8 mouse cellular contexts compared by ENCODE assay signal in genomic region chr11:95366280-95366897, GRCm38 (mm10). TPM values are rescaled to one million over a fixed set of nuclear protein-coding genes. Genes with fewer than 3 reads are reported as not detected.
A peak's percentile ranks its signal among the peaks of the same experiment; 100 is the strongest.
DNase-seq lines count a peak whose midpoint lies in the region; ATAC-seq and TF ChIP-seq lines count a peak whose summit lies in the region.

No protein-coding gene starts in this region.

- no peaks in the 10 kb centered on the region for H3K9me3 ChIP-seq in kidney, embryonic 16.5 days (ENCODE audit: low read length)
- no peaks in the 10 kb centered on the region for H3K9me3 ChIP-seq in embryonic facial prominence, embryonic 14.5 days (ENCODE audit: control insufficient read depth, low read length)
- H3K9me3 ChIP-seq in hindbrain, postnatal 0 days (ENCODE audit: low read length) = no peaks in the 10 kb centered on the region

- 87% methylated on average over 6 of the region's 6 CpGs for WGBS in kidney, embryonic 16.5 days
- WGBS in embryonic facial prominence, embryonic 14.5 days = 61% methylated on average over 6 of the region's 6 CpGs
- 71% methylated on average over 6 of the region's 6 CpGs for WGBS in hindbrain, postnatal 0 days

- H3K27ac ChIP-seq in kidney, embryonic 16.5 days (ENCODE audit: low read length) = peak overlapping the region; percentile 20; the same call in 1 of the 2 replicates
- H3K27ac ChIP-seq in embryonic facial prominence, embryonic 14.5 days (replicated peaks; ENCODE audit: low read depth, low read length) = peak overlapping the region; percentile 66
- peak overlapping the region; percentile 73; the same call in 1 of the 2 replicates for H3K27ac ChIP-seq in hindbrain, postnatal 0 days

- no peak overlapping the region for H3K4me2 ChIP-seq in kidney, embryonic 16.5 days (replicated peaks; ENCODE audit: low read depth, low read length)
- no peak overlapping the region for H3K4me2 ChIP-seq in embryonic facial prominence, embryonic 14.5 days (ENCODE audit: low read depth, low read length)
- no peak overlapping the region for H3K4me2 ChIP-seq in hindbrain, postnatal 0 days (ENCODE audit: low read depth, low read length)

- DNase-seq in kidney, adult 18-20 months = no peak
- DNase-seq in embryonic facial prominence, embryonic 14.5 days (ENCODE audit: low spot score) = peak; percentile 70
- DNase-seq in hindbrain, postnatal 0 days (ENCODE audit: low spot score) = peak; percentile 51
- peak; percentile 38 for DNase-seq in naive thymus-derived CD4-positive, alpha-beta T cell, adult 2 months (ENCODE audit: low read depth)
- no peak for DNase-seq in embryo, embryonic 10.5 days (ENCODE audit: low spot score)
- DNase-seq in layer of hippocampus, postnatal 36 days = no peak

- ATAC-seq in kidney, embryonic 16.5 days (ENCODE audit: low FRiP score, low TSS enrichment) = no peak
- peak; percentile 38; the same call in 1 of the 2 replicates for ATAC-seq in embryonic facial prominence, embryonic 14.5 days (ENCODE audit: low read depth)
- ATAC-seq in hindbrain, postnatal 0 days = 0 out of 2 replicates have a peak, but pooled peaks have one; percentile 30
- ATAC-seq in cerebellum, adult (ENCODE audit: insufficient number of reproducible peaks, low FRiP score, low TSS enrichment) = no peak

- peak; percentile 35 for TF ChIP-seq CTCF in hindbrain, postnatal 0 days (IDR thresholded peaks at IDR 0.05; ENCODE audit: low read depth)

- peaks cover 4% of the 10 kb centered on the region for H3K36me3 ChIP-seq in kidney, embryonic 16.5 days (ENCODE audit: insufficient read depth, low read length)
- H3K36me3 ChIP-seq in embryonic facial prominence, embryonic 14.5 days (ENCODE audit: control insufficient read depth, insufficient read depth, low read length) = peaks cover 7% of the 10 kb centered on the region; the same call in 1 of the 2 replicates
- H3K36me3 ChIP-seq in hindbrain, postnatal 0 days (ENCODE audit: insufficient read depth, low read length) = no peaks in the 10 kb centered on the region

- no peak overlapping the region for H3K4me3 ChIP-seq in kidney, embryonic 16.5 days (ENCODE audit: low read length)
- H3K4me3 ChIP-seq in embryonic facial prominence, embryonic 14.5 days (ENCODE audit: low read depth, low read length) = no peak overlapping the region
- H3K4me3 ChIP-seq in hindbrain, postnatal 0 days (ENCODE audit: low read length) = no peak overlapping the region

- H3K27me3 ChIP-seq in kidney, embryonic 16.5 days (ENCODE audit: insufficient read depth, low read length) = no peaks in the 10 kb centered on the region
- H3K27me3 ChIP-seq in embryonic facial prominence, embryonic 14.5 days (replicated peaks; ENCODE audit: control insufficient read depth, insufficient read depth, low read length) = no peaks in the 10 kb centered on the region
- no peaks in the 10 kb centered on the region for H3K27me3 ChIP-seq in hindbrain, postnatal 0 days (ENCODE audit: insufficient read depth, low read length)

- H3K9ac ChIP-seq in kidney, embryonic 16.5 days (replicated peaks; ENCODE audit: low read length) = no peak overlapping the region
- H3K9ac ChIP-seq in embryonic facial prominence, embryonic 14.5 days (ENCODE audit: low read depth, low read length) = no peak overlapping the region
- no peak overlapping the region for H3K9ac ChIP-seq in hindbrain, postnatal 0 days (replicated peaks; ENCODE audit: low read length)

- H3K4me1 ChIP-seq in kidney, embryonic 16.5 days (ENCODE audit: insufficient read depth, low read length) = peaks cover 31% of the 10 kb centered on the region; the same call in 1 of the 2 replicates
- H3K4me1 ChIP-seq in embryonic facial prominence, embryonic 14.5 days (ENCODE audit: control insufficient read depth, insufficient read depth, low read length) = peaks cover 4% of the 10 kb centered on the region; the same call in 1 of the 2 replicates
- no peaks in the 10 kb centered on the region for H3K4me1 ChIP-seq in hindbrain, postnatal 0 days (ENCODE audit: insufficient read depth, low read length)

RNA-seq across cellular contexts. Expression of gene Slc35b1, which starts 18.1 kb away (rescaled TPM):
- 99.2 and 102 TPM in 2 replicates for polyA plus RNA-seq in kidney, embryonic 16.5 days (2015; fragmentation: Nextera tagmentation; extraction: Ambion mirVana)
- polyA plus RNA-seq in embryonic facial prominence, embryonic 14.5 days (2014; fragmentation: Nextera tagmentation; extraction: Ambion mirVana) = 105 and 108 TPM in 2 replicates
- 107 and 109 TPM in 2 replicates for total RNA-seq in hindbrain, postnatal 0 days (2014; rRNA removed)
- polyA plus RNA-seq in hindbrain, postnatal 0 days (2015; fragmentation: Nextera tagmentation; extraction: Ambion mirVana) = 158 and 159 TPM in 2 replicates
- total RNA-seq in layer of hippocampus, postnatal 36 days (2021) = 10 to 100 TPM; 71.5 to 73.1 TPM

RNA-seq across cellular contexts. Expression of gene Fam117a, which starts 29.6 kb away (rescaled TPM):
- polyA plus RNA-seq in kidney, embryonic 16.5 days (2015; fragmentation: Nextera tagmentation; extraction: Ambion mirVana) = 9.9 and 10.1 TPM in 2 replicates
- polyA plus RNA-seq in embryonic facial prominence, embryonic 14.5 days (2014; fragmentation: Nextera tagmentation; extraction: Ambion mirVana) = 15.2 and 15.5 TPM in 2 replicates
- 5.6 and 10.7 TPM in 2 replicates for total RNA-seq in hindbrain, postnatal 0 days (2014; rRNA removed)
- polyA plus RNA-seq in hindbrain, postnatal 0 days (2015; fragmentation: Nextera tagmentation; extraction: Ambion mirVana) = 1.9 and 2.8 TPM in 2 replicates
- total RNA-seq in layer of hippocampus, postnatal 36 days (2021) = 1 to 10 TPM; 4.7 to 7.3 TPM

RNA-seq across cellular contexts. Expression of gene Spop, which starts 47.5 kb away (rescaled TPM):
- 141 and 155 TPM in 2 replicates for polyA plus RNA-seq in kidney, embryonic 16.5 days (2015; fragmentation: Nextera tagmentation; extraction: Ambion mirVana)
- 98.3 and 106 TPM in 2 replicates for polyA plus RNA-seq in embryonic facial prominence, embryonic 14.5 days (2014; fragmentation: Nextera tagmentation; extraction: Ambion mirVana)
- 49.8 and 51.1 TPM in 2 replicates for total RNA-seq in hindbrain, postnatal 0 days (2014; rRNA removed)
- 210 and 212 TPM in 2 replicates for polyA plus RNA-seq in hindbrain, postnatal 0 days (2015; fragmentation: Nextera tagmentation; extraction: Ambion mirVana)
- total RNA-seq in layer of hippocampus, postnatal 36 days (2021) = 100 to 1,000 TPM; 165 to 167 TPM

RNA-seq across cellular contexts. Expression of gene Kat7, which starts 56.3 kb away (rescaled TPM):
- polyA plus RNA-seq in kidney, embryonic 16.5 days (2015; fragmentation: Nextera tagmentation; extraction: Ambion mirVana) = 85.0 and 92.3 TPM in 2 replicates
- 57.9 and 66.5 TPM in 2 replicates for polyA plus RNA-seq in embryonic facial prominence, embryonic 14.5 days (2014; fragmentation: Nextera tagmentation; extraction: Ambion mirVana)
- 64.4 and 69.0 TPM in 2 replicates for total RNA-seq in hindbrain, postnatal 0 days (2014; rRNA removed)
- polyA plus RNA-seq in hindbrain, postnatal 0 days (2015; fragmentation: Nextera tagmentation; extraction: Ambion mirVana) = 59.0 and 66.6 TPM in 2 replicates
- 10 to 100 TPM; 72.0 to 74.0 TPM for total RNA-seq in layer of hippocampus, postnatal 36 days (2021)

Comparison
In these comparisons a context has a peak if more than half of its experiments do, and no peak if none do; other contexts are left out.
1. ATAC-seq: peak in embryonic facial prominence, embryonic 14.5 days (single experiment) and hindbrain, postnatal 0 days (single experiment); none in kidney, embryonic 16.5 days (single experiment) and cerebellum, adult (single experiment).
2. H3K27ac ChIP-seq: peak in every context shown above with its lines; median percentile 73 in hindbrain, postnatal 0 days; 66 in embryonic facial prominence, embryonic 14.5 days; 20 in kidney, embryonic 16.5 days.
3. DNase-seq: peak in embryonic facial prominence, embryonic 14.5 days (single experiment), hindbrain, postnatal 0 days (single experiment) and naive thymus-derived CD4-positive, alpha-beta T cell, adult 2 months (single experiment); none in kidney, adult 18-20 months (single experiment), embryo, embryonic 10.5 days (single experiment) and layer of hippocampus, postnatal 36 days (0 of 2).